Mouse (Mus musculus) left cerebral cortex, adult 9 months (tissue): ENCODE results near the gene Angptl4.

Source experiments
- DNase-seq, 2 experiments: peaks; one replicate each; pipeline ENCODE4 v3.0.0; 2022; ENCODE audit warnings: low spot score in 2 of 2

Angptl4 gene

GRCm38 (mm10) chr17:33804745-33805144 is 23.1 kb upstream of the Angptl4 start:
- no peak for DNase-seq

GRCm38 (mm10) chr17:33804205-33804604 is 22.6 kb upstream of the Angptl4 start:
- DNase-seq: no peak

GRCm38 (mm10) chr17:33802221-33802620 is 20.6 kb upstream of the Angptl4 start:
- no peak for DNase-seq

GRCm38 (mm10) chr17:33799277-33799676 is 17.6 kb upstream of the Angptl4 start:
- no peak for DNase-seq

GRCm38 (mm10) chr17:33798306-33798705 is 16.7 kb upstream of the Angptl4 start:
- no peak for DNase-seq

- DNase-seq: no peak
These were observed 7.1 kb upstream of the Angptl4 start for GRCm38 (mm10) chr17:33788732-33789131.

- DNase-seq: peak in 1 of 2 experiments; percentile 18
These were observed 4.7 kb upstream of the Angptl4 start for GRCm38 (mm10) chr17:33786375-33786774.

- DNase-seq: no peak
These were observed 3.3 kb upstream of the Angptl4 start for GRCm38 (mm10) chr17:33784939-33785338.

- peak in 1 of 2 experiments; percentile 46 for DNase-seq
These were observed 1.8 kb upstream of the Angptl4 start for GRCm38 (mm10) chr17:33783408-33783807.

GRCm38 (mm10) chr17:33782067-33782466 is 437 bp upstream of the Angptl4 start:
- DNase-seq: no peak

GRCm38 (mm10) chr17:33780431-33780830 is 1.2 kb downstream of the Angptl4 start:
- no peak for DNase-seq

- DNase-seq: no peak
These were observed 1.7 kb downstream of the Angptl4 start for GRCm38 (mm10) chr17:33779967-33780295.

- peak; percentile 39 to 83 for DNase-seq
These were observed 2.2 kb downstream of the Angptl4 start for GRCm38 (mm10) chr17:33779271-33779966.

GRCm38 (mm10) chr17:33775287-33775686 is 6.3 kb downstream of the Angptl4 start:
- no peak for DNase-seq

GRCm38 (mm10) chr17:33774573-33775155 is 7.0 kb downstream of the Angptl4 start:
- DNase-seq: no peak

- no peak for DNase-seq
These were observed 7.6 kb downstream of the Angptl4 start for GRCm38 (mm10) chr17:33773871-33774572.

- no peak for DNase-seq
These were observed 8.2 kb downstream of the Angptl4 start for GRCm38 (mm10) chr17:33773426-33773825.

- no peak for DNase-seq
These were observed 10.0 kb downstream of the Angptl4 start for GRCm38 (mm10) chr17:33771617-33772016.

GRCm38 (mm10) chr17:33766389-33766788 is 15.2 kb downstream of the Angptl4 start:
- no peak for DNase-seq

GRCm38 (mm10) chr17:33760255-33761165 is 21.1 kb downstream of the Angptl4 start, which contains the start of gene Rab11b:
Gene Rab11b (minus strand): TSS chr17:33760530.
- peak; percentile 100 for DNase-seq

- DNase-seq: peak; percentile 74 to 88
These were observed 21.8 kb downstream of the Angptl4 start for GRCm38 (mm10) chr17:33759767-33760254.

- DNase-seq: no peak
These were observed 24.4 kb downstream of the Angptl4 start for GRCm38 (mm10) chr17:33757231-33757630.
